Mouse (Mus musculus) forebrain, embryonic 13.5 days (tissue): ENCODE results near the gene Dlg3. TPM values are rescaled to one million over a fixed set of nuclear protein-coding genes. Genes with fewer than 3 reads are reported as not detected.

Source experiments
- ATAC-seq: fragments of 200-750 bp; cut with Nextera tagmentation; 2 replicates; pipeline ENCODE4 v1.8.0; 2017
- H3K27ac ChIP-seq: fragments of 300-500 bp; sonication (generic); 2 replicates; pipeline ENCODE4 v1.5.1; 2015; ENCODE audit warnings: inconsistent platforms, mild to moderate bottlenecking, moderate library complexity
- H3K27me3 ChIP-seq: fragments of 300-500 bp; sonication (generic); 2 replicates; pipeline ENCODE4 v1.6.1; 2015; ENCODE audit warnings: mild to moderate bottlenecking, inconsistent platforms
- H3K36me3 ChIP-seq: fragments of 300-500 bp; sonication (generic); 2 replicates; pipeline ENCODE4 v1.6.1; 2015; ENCODE audit warnings: mild to moderate bottlenecking, inconsistent platforms; ENCODE audit not compliant: poor library complexity, severe bottlenecking
- H3K4me1 ChIP-seq: fragments of 300-500 bp; sonication (generic); 2 replicates; pipeline ENCODE4 v1.6.1; 2015; ENCODE audit warnings: inconsistent platforms
- H3K4me2 ChIP-seq: fragments of 300-500 bp; sonication (generic); 2 replicates; pipeline ENCODE4 v1.6.1; 2015; ENCODE audit warnings: inconsistent platforms, mild to moderate bottlenecking, moderate library complexity
- H3K4me3 ChIP-seq: fragments of 300-500 bp; sonication (generic); 2 replicates; pipeline ENCODE4 v1.5.1; 2015; ENCODE audit warnings: mild to moderate bottlenecking, inconsistent platforms
- H3K9ac ChIP-seq: fragments of 300-500 bp; sonication (generic); 2 replicates; pipeline ENCODE4 v1.6.1; 2015; ENCODE audit warnings: mild to moderate bottlenecking, inconsistent platforms
- H3K9me3 ChIP-seq: fragments of 300-500 bp; sonication (generic); replicated peaks from 2 replicates; pipeline ENCODE4 v1.6.1; 2016; ENCODE audit warnings: inconsistent platforms
- WGBS: fragments of 180-500 bp; shearing (Covaris S2); methylation state at CpG from one replicate; pipeline ENCODE4 v1.1.7; 2015; 5-methylcytosine and 5-hydroxymethylcytosine counted together
- polyA plus RNA-seq: library from polyadenylated mRNA; unstranded; fragments of >200 nt; fragmentation: Nextera tagmentation; extraction: Ambion mirVana; gene quantifications from 2 replicates; pipeline ENCODE4 v1.2.1, GENCODE M21; 2015

Gene Dlg3
- polyA plus RNA-seq, 1 experiment from 2014 or later, result 10.4 TPM

GRCm38 (mm10) chrX:100774341-100774811 is 6.9 kb downstream of the Dlg3 start:
- no peaks in the 10 kb centered on the region for H3K9me3 ChIP-seq
- H3K4me2 ChIP-seq, result peak overlapping the region; percentile 57
- WGBS, result 14% methylated on average over 21 of the region's 23 CpGs
- H3K4me1 ChIP-seq, result no peaks in the 10 kb centered on the region
- H3K4me3 ChIP-seq, result peak overlapping the region; percentile 32
- peak overlapping the region; percentile 61 for H3K9ac ChIP-seq
- no peaks in the 10 kb centered on the region for H3K27me3 ChIP-seq
- no peak for ATAC-seq
- no peaks in the 10 kb centered on the region for H3K36me3 ChIP-seq
- H3K27ac ChIP-seq, result no peak overlapping the region

- no peaks in the 10 kb centered on the region for H3K36me3 ChIP-seq
- no peaks in the 10 kb centered on the region for H3K9me3 ChIP-seq
- no peak for ATAC-seq
- H3K9ac ChIP-seq, result no peak overlapping the region
- peaks cover 8% of the 10 kb centered on the region; the same call in 1 of the 2 replicates for H3K4me1 ChIP-seq
- no peak overlapping the region for H3K4me2 ChIP-seq
- no peak overlapping the region for H3K4me3 ChIP-seq
- H3K27ac ChIP-seq, result no peak overlapping the region
- WGBS, result 93% methylated on average over 3 of the region's 3 CpGs
- no peaks in the 10 kb centered on the region for H3K27me3 ChIP-seq
Measured at GRCm38 (mm10) chrX:100775405-100775804, 7.9 kb downstream of the Dlg3 start.

GRCm38 (mm10) chrX:100776494-100776893 is 9.0 kb downstream of the Dlg3 start:
- H3K4me1 ChIP-seq, result peaks cover 18% of the 10 kb centered on the region
- WGBS, result 14% methylated on average over 9 of the region's 9 CpGs
- no peaks in the 10 kb centered on the region for H3K36me3 ChIP-seq
- ATAC-seq, result peak; percentile 66
- H3K9ac ChIP-seq, result peak overlapping the region; percentile 79; the same call in 1 of the 2 replicates
- no peaks in the 10 kb centered on the region for H3K27me3 ChIP-seq
- H3K4me2 ChIP-seq, result peak overlapping the region; percentile 63
- peak overlapping the region; percentile 54 for H3K4me3 ChIP-seq
- H3K27ac ChIP-seq, result peak overlapping the region; percentile 89
- no peaks in the 10 kb centered on the region for H3K9me3 ChIP-seq

GRCm38 (mm10) chrX:100776985-100777654 is 9.6 kb downstream of the Dlg3 start:
- H3K27me3 ChIP-seq, result no peaks in the 10 kb centered on the region
- peak overlapping the region; percentile 63 for H3K4me2 ChIP-seq
- peak overlapping the region; percentile 79 for H3K9ac ChIP-seq
- no peaks in the 10 kb centered on the region for H3K9me3 ChIP-seq
- peak; percentile 87 for ATAC-seq
- no peaks in the 10 kb centered on the region for H3K36me3 ChIP-seq
- H3K4me1 ChIP-seq, result peaks cover 20% of the 10 kb centered on the region
- WGBS, result 12% methylated on average over 21 of the region's 49 CpGs
- peak overlapping the region; percentile 54 for H3K4me3 ChIP-seq
- peak overlapping the region; percentile 89 for H3K27ac ChIP-seq

GRCm38 (mm10) chrX:100777655-100778234 is 10.2 kb downstream of the Dlg3 start:
- Histone ChIP-seq H3K4me3 (peak overlapping the region; percentile 54), H3K27me3 (no peaks in the 10 kb centered on the region), H3K9me3 (no peaks in the 10 kb centered on the region), H3K4me1 (peaks cover 22% of the 10 kb centered on the region), H3K27ac (peak overlapping the region; percentile 89), H3K36me3 (no peaks in the 10 kb centered on the region), H3K9ac (peak overlapping the region; percentile 79), H3K4me2 (peak overlapping the region; percentile 63)
- WGBS, result 21% methylated on average over 10 of the region's 10 CpGs
- ATAC-seq, result no peak

- no peak for ATAC-seq
- Histone ChIP-seq H3K36me3 (no peaks in the 10 kb centered on the region), H3K27ac (no peak overlapping the region), H3K27me3 (no peaks in the 10 kb centered on the region), H3K9ac (peak overlapping the region; percentile 79), H3K4me3 (peak overlapping the region; percentile 54), H3K4me2 (peak overlapping the region; percentile 63), H3K9me3 (no peaks in the 10 kb centered on the region), H3K4me1 (peaks cover 22% of the 10 kb centered on the region)
- WGBS, result 19% methylated on average over 5 of the region's 5 CpGs
Measured at GRCm38 (mm10) chrX:100778397-100778796, 10.9 kb downstream of the Dlg3 start.

- ATAC-seq, result no peak
- Histone ChIP-seq H3K27ac (no peak overlapping the region), H3K27me3 (no peaks in the 10 kb centered on the region), H3K36me3 (0 out of 2 replicates have a peak, but pooled peaks cover 5% of the 10 kb centered on the region), H3K9ac (no peak overlapping the region), H3K4me3 (no peak overlapping the region), H3K9me3 (no peaks in the 10 kb centered on the region), H3K4me1 (peaks cover 6% of the 10 kb centered on the region; the same call in 1 of the 2 replicates), H3K4me2 (no peak overlapping the region)
- 86% methylated on average over 4 of the region's 4 CpGs for WGBS
Measured at GRCm38 (mm10) chrX:100789322-100789721, 21.8 kb downstream of the Dlg3 start.

GRCm38 (mm10) chrX:100796041-100796740 is 28.7 kb downstream of the Dlg3 start:
- no peak overlapping the region for H3K27ac ChIP-seq
- WGBS, result 85% methylated on average over 6 of the region's 6 CpGs
- H3K9ac ChIP-seq, result no peak overlapping the region
- H3K4me3 ChIP-seq, result no peak overlapping the region
- peaks cover 14% of the 10 kb centered on the region; the same call in 1 of the 2 replicates for H3K4me1 ChIP-seq
- no peak overlapping the region for H3K4me2 ChIP-seq
- H3K36me3 ChIP-seq, result peaks cover 10% of the 10 kb centered on the region
- no peaks in the 10 kb centered on the region for H3K27me3 ChIP-seq
- ATAC-seq, result no peak
- H3K9me3 ChIP-seq, result no peaks in the 10 kb centered on the region

GRCm38 (mm10) chrX:100796741-100797090 is 29.2 kb downstream of the Dlg3 start:
- Histone ChIP-seq H3K27me3 (no peaks in the 10 kb centered on the region), H3K4me1 (peaks cover 14% of the 10 kb centered on the region; the same call in 1 of the 2 replicates), H3K9ac (no peak overlapping the region), H3K9me3 (no peaks in the 10 kb centered on the region), H3K36me3 (peaks cover 10% of the 10 kb centered on the region), H3K4me3 (no peak overlapping the region), H3K27ac (no peak overlapping the region), H3K4me2 (no peak overlapping the region)
- WGBS, result 87% methylated on average over 3 of the region's 3 CpGs
- no peak for ATAC-seq

- no peak for ATAC-seq
- H3K4me3 ChIP-seq, result no peak overlapping the region
Measured at GRCm38 (mm10) chrX:100797370-100797769, 29.8 kb downstream of the Dlg3 start.

GRCm38 (mm10) chrX:100797851-100798527 is 30.5 kb downstream of the Dlg3 start:
- no peaks in the 10 kb centered on the region for H3K9me3 ChIP-seq
- H3K27ac ChIP-seq, result no peak overlapping the region
- peaks cover 10% of the 10 kb centered on the region for H3K36me3 ChIP-seq
- H3K9ac ChIP-seq, result no peak overlapping the region
- H3K4me1 ChIP-seq, result peaks cover 14% of the 10 kb centered on the region; the same call in 1 of the 2 replicates
- 80% methylated on average over 7 of the region's 7 CpGs for WGBS
- no peak overlapping the region for H3K4me3 ChIP-seq
- H3K27me3 ChIP-seq, result no peaks in the 10 kb centered on the region
- ATAC-seq, result peak; percentile 20; the same call in 1 of the 2 replicates
- no peak overlapping the region for H3K4me2 ChIP-seq

More at GRCm38 (mm10) chrX:100797370-100797769, 29.8 kb downstream of the Dlg3 start:
- no peak overlapping the region for H3K9ac ChIP-seq
- no peak overlapping the region for H3K27ac ChIP-seq
- H3K4me2 ChIP-seq, result no peak overlapping the region
- H3K4me1 ChIP-seq, result peaks cover 14% of the 10 kb centered on the region; the same call in 1 of the 2 replicates
- H3K36me3 ChIP-seq, result peaks cover 10% of the 10 kb centered on the region
- no peaks in the 10 kb centered on the region for H3K27me3 ChIP-seq
- WGBS, result 81% methylated on average over 4 of the region's 4 CpGs
- H3K9me3 ChIP-seq, result no peaks in the 10 kb centered on the region
